Mouse (Mus musculus) liver, embryonic 14.5 days (tissue): ENCODE measurements around the gene Elovl5. TPM values are rescaled to one million over a fixed set of nuclear protein-coding genes. Genes with fewer than 3 reads are reported as not detected.

Source experiments
- ATAC-seq: fragments of 200-750 bp; cut with Nextera tagmentation; 2 replicates; pipeline ENCODE4 v1.8.0; 2017; ENCODE audit warnings: moderate number of reproducible peaks, mild to moderate bottlenecking, moderate library complexity; ENCODE audit not compliant: insufficient read depth
- DNase-seq, 3 experiments: peaks; one replicate each; pipeline ENCODE4 v3.0.0-alpha.2; 2012 to 2013; ENCODE audit warnings: low read depth in 3 of 3, low spot score in 3 of 3
- H3K27ac ChIP-seq: fragments of 300-500 bp; sonication (generic); 2 replicates; pipeline ENCODE4 v1.5.1; 2014; ENCODE audit warnings: moderate library complexity, mild to moderate bottlenecking, control low read depth, inconsistent platforms
- H3K27me3 ChIP-seq: fragments of 300-500 bp; sonication (generic); 2 replicates; pipeline ENCODE4 v1.6.1; 2014; ENCODE audit warnings: mild to moderate bottlenecking, low read length, moderate library complexity; ENCODE audit not compliant: control insufficient read depth, insufficient read depth
- H3K36me3 ChIP-seq: fragments of 300-500 bp; sonication (generic); replicated peaks from 2 replicates; pipeline ENCODE4 v1.6.1; 2014; ENCODE audit warnings: low read depth; ENCODE audit not compliant: control insufficient read depth, insufficient read depth
- H3K4me1 ChIP-seq, 2 experiments: fragments of 200-500 bp in 1 of 2; fragments of 300-500 bp in 1 of 2; sonication (generic) in 1 of 2; replicated peaks; 2 replicates each; pipeline ENCODE4 v1.6.1; 2012 to 2014; ENCODE audit warnings: antibody characterized with exemption in 1 of 2, inconsistent platforms in 1 of 2, low read length in 1 of 2; ENCODE audit not compliant: control insufficient read depth in 2 of 2, insufficient read depth in 2 of 2
- H3K4me2 ChIP-seq: fragments of 300-500 bp; sonication (generic); 2 replicates; pipeline ENCODE4 v1.6.1; 2014; ENCODE audit warnings: low read depth, mild to moderate bottlenecking, control low read depth, moderate library complexity
- H3K4me3 ChIP-seq, 2 experiments: fragments of 200-500 bp in 1 of 2; fragments of 300-500 bp in 1 of 2; sonication (generic) in 1 of 2; 2 replicates each; pipeline ENCODE4 v1.5.1; 2012 to 2014; ENCODE audit warnings: low read depth in 2 of 2, low read length in 2 of 2, mild to moderate bottlenecking in 2 of 2, control low read depth in 1 of 2, inconsistent platforms in 1 of 2, moderate library complexity in 1 of 2; ENCODE audit not compliant: insufficient read depth in 1 of 2
- H3K9ac ChIP-seq: fragments of 300-500 bp; sonication (generic); replicated peaks from 2 replicates; pipeline ENCODE4 v1.6.1; 2014; ENCODE audit warnings: mild to moderate bottlenecking, control low read depth, moderate library complexity
- H3K9me3 ChIP-seq: fragments of 300-500 bp; sonication (generic); 2 replicates; pipeline ENCODE4 v1.6.1; 2016; ENCODE audit warnings: low read length, mixed read lengths; ENCODE audit not compliant: control insufficient read depth
- CTCF ChIP-seq: IDR thresholded peaks from 2 replicates; pipeline ENCODE4 v1.5.1; 2016; ENCODE audit warnings: antibody characterized with exemption, low read depth, control low read depth
- EP300 ChIP-seq: IDR thresholded peaks from 2 replicates; pipeline ENCODE4 v1.6.1; 2016; ENCODE audit warnings: antibody characterized with exemption, low read depth
- WGBS: fragments of 180-500 bp; shearing (Covaris S2); extraction: QIAGEN DNeasy Blood & Tissue Kit; methylation state at CpG from one replicate; pipeline ENCODE4 v1.1.7; 2014; ENCODE audit not compliant: insufficient replicate concordance; 5-methylcytosine and 5-hydroxymethylcytosine counted together
- polyA plus RNA-seq, 2 experiments: library from polyadenylated mRNA; depleted of rRNA in 1 of 2; stranded (reverse) in 1 of 2; unstranded in 1 of 2; fragments of >200 nt; fragmentation: Nextera tagmentation in 1 of 2; extraction: Ambion mirVana in 1 of 2; gene quantifications; 2 replicates each; pipeline versions ENCODE4 v1.2.1 to v1.2.3; 2012 to 2014

Elovl5 gene
- polyA plus RNA-seq, 2 experiments, result 10.5 to 19.3 TPM

DNA sequence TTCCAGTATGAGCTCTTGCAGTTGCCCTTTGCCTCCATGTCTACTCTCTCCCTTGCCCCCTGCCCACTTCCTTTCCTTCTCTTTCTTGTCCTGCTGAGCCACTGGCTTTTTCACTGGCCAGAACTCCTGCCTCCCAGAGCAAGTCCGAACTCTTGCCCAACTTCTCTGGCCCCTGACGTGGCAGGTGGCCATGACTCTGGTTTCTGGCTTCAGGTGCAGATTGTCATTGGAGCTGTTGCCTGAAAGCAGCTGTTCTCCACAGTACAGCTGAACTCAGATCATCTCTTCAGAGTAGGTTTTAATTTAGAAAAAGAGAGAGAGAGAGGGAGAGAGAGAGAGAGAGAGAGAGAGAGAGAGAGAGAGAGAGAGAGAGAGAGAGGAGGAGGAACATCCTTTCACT lies 86.1 kb downstream of the Elovl5 start:
- Histone ChIP-seq H3K4me3 (no peak overlapping the region), H3K36me3 (no peaks in the 10 kb centered on the region), H3K4me1 (peaks cover 0 to 11% of the 10 kb centered on the region in 2 experiments; a peak in 3 of 4 replicates), H3K27me3 (no peaks in the 10 kb centered on the region), H3K9me3 (no peaks in the 10 kb centered on the region), H3K9ac (no peak overlapping the region), H3K27ac (no peak overlapping the region), H3K4me2 (no peak overlapping the region)
- ATAC-seq (no peak), DNase-seq (no peak)
- TF ChIP-seq CTCF, result no peak
- TF ChIP-seq EP300, result no peak
- WGBS, result 48% methylated on average over 2 of the region's 2 CpGs

- ATAC-seq (peak; percentile 42; the same call in 1 of the 2 replicates), DNase-seq (peak in 2 of 3 experiments; percentile 17 to 41)
- no peaks in the 10 kb centered on the region for H3K9me3 ChIP-seq
- WGBS, result 18% methylated on average over 3 of the region's 3 CpGs
- peak; percentile 88 for TF ChIP-seq CTCF
- TF ChIP-seq EP300, result no peak
- no peaks in the 10 kb centered on the region for H3K27me3 ChIP-seq
- peaks cover 0 to 9% of the 10 kb centered on the region in 2 experiments; a peak in 3 of 4 replicates for H3K4me1 ChIP-seq
- H3K9ac ChIP-seq, result no peak overlapping the region
- H3K4me3 ChIP-seq, result no peak overlapping the region
- H3K4me2 ChIP-seq, result no peak overlapping the region
- no peak overlapping the region for H3K27ac ChIP-seq
- no peaks in the 10 kb centered on the region for H3K36me3 ChIP-seq
Observed at GRCm38 (mm10) chr9:78005481-78005880, 88.3 kb downstream of the Elovl5 start.

DNA sequence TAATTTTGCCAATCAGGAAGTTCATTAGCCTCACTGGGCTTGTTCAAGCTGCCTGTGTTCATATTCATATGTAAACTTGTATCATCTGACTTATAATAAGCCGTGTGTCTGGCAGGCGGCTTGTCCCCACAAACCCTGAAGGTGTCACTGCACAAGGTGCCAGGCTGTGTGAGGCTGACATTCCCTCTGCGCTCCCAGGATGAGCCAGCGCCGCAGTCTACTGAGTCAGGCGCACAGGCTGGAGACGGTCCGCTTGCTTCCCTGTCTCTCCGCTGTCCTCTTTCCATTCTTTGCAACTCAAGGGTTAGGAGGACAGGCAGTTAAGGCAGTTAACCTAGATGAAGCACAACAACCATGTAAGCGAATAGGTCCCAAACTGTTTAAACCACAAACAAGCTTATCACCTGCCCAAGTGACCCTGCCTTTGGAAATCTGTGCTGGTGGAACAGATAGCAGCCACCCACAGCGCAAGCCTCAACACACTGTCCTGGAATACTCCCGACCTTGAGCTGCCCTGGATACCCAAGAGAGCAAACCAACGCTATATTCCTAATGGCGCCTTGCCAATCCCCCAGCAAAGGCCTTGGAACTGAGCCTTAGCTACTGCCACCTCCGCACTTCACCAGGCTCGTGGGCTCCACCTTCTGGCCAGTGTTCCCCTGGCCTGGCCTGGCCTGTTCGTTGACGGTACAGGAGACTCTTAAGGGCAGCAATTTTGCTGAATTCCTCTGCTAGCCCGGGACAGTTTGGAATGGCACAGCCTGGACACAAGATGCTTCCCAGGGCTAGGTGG lies 89.2 kb downstream of the Elovl5 start:
- Histone ChIP-seq H3K4me1 (peaks cover 0 to 3% of the 10 kb centered on the region in 2 experiments; a peak in 2 of 4 replicates), H3K4me2 (no peak overlapping the region), H3K36me3 (no peaks in the 10 kb centered on the region), H3K27me3 (no peaks in the 10 kb centered on the region), H3K9me3 (no peaks in the 10 kb centered on the region), H3K9ac (no peak overlapping the region), H3K4me3 (no peak overlapping the region), H3K27ac (no peak overlapping the region)
- DNase-seq, result no peak
- no peak for TF ChIP-seq EP300
- TF ChIP-seq CTCF, result peak; percentile 97
- WGBS, result 41% methylated on average over 19 of the region's 19 CpGs
- ATAC-seq, result peak; percentile 72

- TF ChIP-seq EP300, result no peak
- no peak for TF ChIP-seq CTCF
- no peak for DNase-seq
Observed at GRCm38 (mm10) chr9:78009382-78009781, 92.2 kb downstream of the Elovl5 start.

GRCm38 (mm10) chr9:78010187-78010586 lies 93.0 kb downstream of the Elovl5 start:
- ATAC-seq, result no peak
- H3K4me2 ChIP-seq, result no peak overlapping the region

More at GRCm38 (mm10) chr9:78009382-78009781, 92.2 kb downstream of the Elovl5 start:
- peaks cover 0 to 3% of the 10 kb centered on the region in 2 experiments; a peak in 1 of 4 replicates for H3K4me1 ChIP-seq
- H3K9me3 ChIP-seq, result no peaks in the 10 kb centered on the region
- no peak for ATAC-seq
- H3K27me3 ChIP-seq, result no peaks in the 10 kb centered on the region
- no peak overlapping the region for H3K9ac ChIP-seq
- no peaks in the 10 kb centered on the region for H3K36me3 ChIP-seq
- WGBS, result 71% methylated on average over 7 of the region's 7 CpGs
- no peak overlapping the region for H3K4me2 ChIP-seq
- H3K4me3 ChIP-seq, result no peak overlapping the region
- no peak overlapping the region for H3K27ac ChIP-seq

More at GRCm38 (mm10) chr9:78010187-78010586, 93.0 kb downstream of the Elovl5 start:
- H3K4me3 ChIP-seq, result no peak overlapping the region
- no peaks in the 10 kb centered on the region for H3K36me3 ChIP-seq
- no peak for DNase-seq
- peaks cover 0 to 3% of the 10 kb centered on the region in 2 experiments; a peak in 1 of 4 replicates for H3K4me1 ChIP-seq
- TF ChIP-seq CTCF (no peak), EP300 (no peak)
- 23% methylated on average over 5 of the region's 5 CpGs for WGBS
- H3K9me3 ChIP-seq, result no peaks in the 10 kb centered on the region
- H3K27ac ChIP-seq, result no peak overlapping the region
- H3K9ac ChIP-seq, result no peak overlapping the region
- no peaks in the 10 kb centered on the region for H3K27me3 ChIP-seq
